Mouse (Mus musculus) limb, embryonic 11.5 days (tissue): ENCODE measurements around the gene Tenm2. TPM values are rescaled to one million over a fixed set of nuclear protein-coding genes. Genes with fewer than 3 reads are reported as not detected.

Source experiments
- ATAC-seq: fragments of 200-750 bp; cut with Nextera tagmentation; 2 replicates; pipeline ENCODE4 v1.8.0; 2017; ENCODE audit warnings: low read depth; ENCODE audit not compliant: insufficient number of reproducible peaks, low FRiP score, low TSS enrichment
- DNase-seq: peaks from one replicate; pipeline ENCODE4 v3.0.0-alpha.2; 2015; ENCODE audit warnings: low spot score
- H3K27ac ChIP-seq: fragments of 300-500 bp; sonication (generic); replicated peaks from 2 replicates; pipeline ENCODE4 v1.5.1; 2014; ENCODE audit warnings: low read depth, mild to moderate bottlenecking, low read length
- H3K27me3 ChIP-seq: fragments of 300-500 bp; sonication (generic); 2 replicates; pipeline ENCODE4 v1.6.1; 2014; ENCODE audit warnings: mild to moderate bottlenecking, low read length, mixed read lengths; ENCODE audit not compliant: control insufficient read depth, insufficient read depth
- H3K36me3 ChIP-seq: fragments of 300-500 bp; sonication (generic); 2 replicates; pipeline ENCODE4 v1.6.1; 2014; ENCODE audit warnings: mild to moderate bottlenecking, low read length, moderate library complexity, mixed read lengths; ENCODE audit not compliant: control insufficient read depth, insufficient read depth
- H3K4me1 ChIP-seq: fragments of 300-500 bp; sonication (generic); 2 replicates; pipeline ENCODE4 v1.6.1; 2014; ENCODE audit warnings: low read length, mixed read lengths; ENCODE audit not compliant: control insufficient read depth, insufficient read depth
- H3K4me2 ChIP-seq: fragments of 300-500 bp; sonication (generic); 2 replicates; pipeline ENCODE4 v1.6.1; 2014; ENCODE audit warnings: low read depth, mild to moderate bottlenecking, moderate library complexity; ENCODE audit not compliant: severe bottlenecking
- H3K4me3 ChIP-seq: fragments of 300-500 bp; sonication (generic); 2 replicates; pipeline ENCODE4 v1.5.1; 2014; ENCODE audit warnings: low read depth, low read length
- H3K9ac ChIP-seq: fragments of 300-500 bp; sonication (generic); 2 replicates; pipeline ENCODE4 v1.6.1; 2014; ENCODE audit warnings: mild to moderate bottlenecking, low read length
- H3K9me3 ChIP-seq: fragments of 300-500 bp; sonication (generic); 2 replicates; pipeline ENCODE4 v1.6.1; 2016; ENCODE audit warnings: low read length; ENCODE audit not compliant: control insufficient read depth
- WGBS: fragments of 180-500 bp; shearing (Covaris S2); extraction: QIAGEN DNeasy Blood & Tissue Kit; methylation state at CpG from one replicate; pipeline ENCODE4 v1.1.7; 2014; 5-methylcytosine and 5-hydroxymethylcytosine counted together
- polyA plus RNA-seq: library from polyadenylated mRNA; unstranded; fragments of >200 nt; fragmentation: Nextera tagmentation; extraction: Ambion mirVana; gene quantifications from 2 replicates; pipeline ENCODE4 v1.2.1, GENCODE M21; 2014

The Tenm2 gene
- polyA plus RNA-seq, 1 experiment from 2014 or later: 0.44 TPM

DNA sequence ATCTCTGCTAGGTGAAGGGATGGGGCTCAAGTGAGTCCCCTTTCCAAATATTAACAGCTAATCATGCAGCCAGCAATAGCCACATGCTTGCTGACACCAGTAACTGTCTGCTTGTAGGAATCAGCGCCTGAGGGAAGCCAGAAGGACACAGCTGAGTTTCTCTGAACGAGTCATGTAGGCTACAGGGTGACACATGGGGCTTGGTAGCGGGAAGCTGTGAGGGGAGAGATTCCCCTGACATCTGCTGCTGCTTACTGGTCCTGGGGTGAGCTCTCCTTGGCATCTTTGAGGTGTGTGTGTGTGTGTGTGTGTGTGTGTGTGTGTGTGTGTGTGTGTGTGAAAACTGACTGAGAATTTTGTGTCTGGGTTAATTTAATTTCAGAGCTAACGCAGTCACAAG, 708.3 kb downstream of the Tenm2 start:
- Histone ChIP-seq H3K4me2 (no peak overlapping the region), H3K27me3 (no peaks in the 10 kb centered on the region), H3K4me1 (no peaks in the 10 kb centered on the region), H3K36me3 (no peaks in the 10 kb centered on the region), H3K4me3 (no peak overlapping the region), H3K27ac (no peak overlapping the region), H3K9me3 (no peaks in the 10 kb centered on the region), H3K9ac (no peak overlapping the region)
- no peak for ATAC-seq
- WGBS: 66% methylated on average over 4 of the region's 4 CpGs
- no peak for DNase-seq

DNA sequence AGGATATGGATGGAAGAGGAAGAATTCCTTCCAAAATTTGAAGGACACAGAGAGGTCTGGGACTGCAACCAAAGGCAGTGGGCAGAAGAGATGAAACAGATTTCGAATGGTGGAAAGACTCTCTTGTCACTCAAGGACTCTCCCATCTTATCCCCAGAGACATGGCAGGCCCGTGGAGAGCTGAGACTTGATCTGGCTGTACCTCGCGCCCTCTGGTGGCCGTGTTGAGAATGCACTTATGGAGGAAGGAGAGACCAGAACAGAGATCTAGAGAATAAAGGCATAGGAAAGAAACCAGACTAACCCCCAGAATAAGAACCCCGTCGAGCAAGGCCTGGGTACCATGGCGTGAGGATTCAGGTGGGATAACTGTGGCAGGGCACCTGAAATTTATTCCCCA, 709.4 kb downstream of the Tenm2 start:
- Histone ChIP-seq H3K4me2 (no peak overlapping the region), H3K9ac (no peak overlapping the region), H3K27me3 (no peaks in the 10 kb centered on the region), H3K36me3 (no peaks in the 10 kb centered on the region), H3K9me3 (no peaks in the 10 kb centered on the region), H3K4me1 (no peaks in the 10 kb centered on the region), H3K4me3 (no peak overlapping the region), H3K27ac (no peak overlapping the region)
- DNase-seq: peak; percentile 92
- ATAC-seq: no peak
- 14% methylated on average over 8 of the region's 8 CpGs for WGBS

DNA sequence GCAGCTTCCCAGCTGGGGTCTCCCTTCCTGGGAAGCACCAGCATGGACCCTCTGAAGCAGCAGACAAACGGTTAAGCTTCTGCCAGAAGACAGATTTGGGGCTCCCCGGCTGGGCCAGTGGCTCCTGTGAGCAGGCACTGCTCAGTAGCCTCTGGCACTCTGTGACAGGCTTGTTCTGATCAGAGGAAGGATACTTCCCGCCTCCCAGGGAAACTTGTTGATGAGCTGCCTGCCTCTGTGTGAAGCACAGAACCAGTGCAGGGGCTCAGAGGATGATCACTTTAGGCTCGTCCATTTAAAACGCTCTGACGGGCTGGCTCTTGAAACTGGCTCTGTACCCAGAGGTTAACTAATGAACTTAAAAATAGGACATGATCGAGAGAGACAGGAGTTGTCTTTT, 723.3 kb downstream of the Tenm2 start:
- DNase-seq (no peak), ATAC-seq (no peak)
- Histone ChIP-seq H3K9me3 (no peaks in the 10 kb centered on the region), H3K4me2 (no peak overlapping the region), H3K9ac (no peak overlapping the region), H3K36me3 (no peaks in the 10 kb centered on the region), H3K27me3 (no peaks in the 10 kb centered on the region), H3K4me3 (no peak overlapping the region), H3K4me1 (0 out of 2 replicates have a peak, but pooled peaks cover 2% of the 10 kb centered on the region), H3K27ac (no peak overlapping the region)
- WGBS: 42% methylated on average over 7 of the region's 7 CpGs

DNA sequence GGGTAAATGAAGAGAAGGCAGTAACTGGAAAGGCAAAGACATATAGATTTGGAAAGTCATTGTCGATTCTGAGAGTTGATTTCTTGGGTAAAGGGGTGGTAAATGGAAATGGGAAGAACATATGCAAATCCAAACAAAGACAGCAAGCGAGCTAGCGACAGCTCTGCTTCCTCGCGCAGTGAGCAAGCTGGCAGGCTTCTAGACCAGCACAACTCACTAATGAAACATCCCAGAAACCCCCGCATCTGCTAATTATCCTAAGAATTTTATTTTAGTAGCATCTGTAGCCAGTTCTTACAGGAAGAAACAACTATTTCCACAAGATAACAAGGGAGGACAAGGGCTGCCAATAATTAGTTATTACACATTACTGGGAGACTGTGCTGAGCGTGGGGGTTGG, 727.5 kb downstream of the Tenm2 start:
- no peak overlapping the region for H3K4me2 ChIP-seq
- no peaks in the 10 kb centered on the region for H3K36me3 ChIP-seq
- no peak overlapping the region for H3K9ac ChIP-seq
- H3K4me3 ChIP-seq: no peak overlapping the region
- no peak overlapping the region for H3K27ac ChIP-seq
- ATAC-seq: no peak
- 75% methylated on average over 7 of the region's 7 CpGs for WGBS
- DNase-seq: no peak
- no peaks in the 10 kb centered on the region for H3K9me3 ChIP-seq
- H3K27me3 ChIP-seq: no peaks in the 10 kb centered on the region
- 0 out of 2 replicates have a peak, but pooled peaks cover 2% of the 10 kb centered on the region for H3K4me1 ChIP-seq

DNA sequence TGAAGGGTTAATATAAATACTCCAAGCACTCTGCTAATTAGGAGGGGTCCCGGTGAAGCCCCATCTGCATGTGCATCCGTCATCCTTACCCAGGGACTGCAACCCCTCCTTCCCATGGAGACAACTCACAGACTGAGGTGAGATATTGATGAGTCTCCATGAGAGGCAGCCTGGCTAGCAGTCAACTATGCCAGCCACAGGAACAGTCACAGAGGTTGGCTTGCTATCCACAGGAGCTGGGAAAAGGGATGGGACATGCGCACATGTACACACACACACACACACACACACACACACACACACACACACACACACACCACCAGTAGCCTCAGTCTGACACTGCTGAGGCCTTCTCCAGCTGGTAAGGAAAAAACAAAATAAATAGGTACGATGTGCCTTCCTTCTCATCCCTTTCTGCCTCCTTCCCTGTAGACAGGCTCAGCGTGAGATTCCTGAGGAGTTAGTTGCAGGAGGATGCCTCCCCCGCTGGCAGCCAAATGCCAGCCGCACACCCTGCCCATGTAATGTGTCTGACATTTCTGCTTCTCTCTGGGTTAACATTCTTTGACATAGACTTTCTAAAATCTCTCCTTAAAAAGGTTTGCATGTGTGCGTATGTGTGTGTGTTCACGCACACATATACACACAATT, 740.7 kb downstream of the Tenm2 start:
- 68% methylated on average over 9 of the region's 9 CpGs for WGBS
- Histone ChIP-seq H3K4me1 (no peaks in the 10 kb centered on the region), H3K4me2 (no peak overlapping the region), H3K27ac (no peak overlapping the region), H3K9ac (no peak overlapping the region), H3K4me3 (no peak overlapping the region), H3K9me3 (no peaks in the 10 kb centered on the region), H3K27me3 (no peaks in the 10 kb centered on the region), H3K36me3 (no peaks in the 10 kb centered on the region)
- ATAC-seq (no peak), DNase-seq (no peak)

DNA sequence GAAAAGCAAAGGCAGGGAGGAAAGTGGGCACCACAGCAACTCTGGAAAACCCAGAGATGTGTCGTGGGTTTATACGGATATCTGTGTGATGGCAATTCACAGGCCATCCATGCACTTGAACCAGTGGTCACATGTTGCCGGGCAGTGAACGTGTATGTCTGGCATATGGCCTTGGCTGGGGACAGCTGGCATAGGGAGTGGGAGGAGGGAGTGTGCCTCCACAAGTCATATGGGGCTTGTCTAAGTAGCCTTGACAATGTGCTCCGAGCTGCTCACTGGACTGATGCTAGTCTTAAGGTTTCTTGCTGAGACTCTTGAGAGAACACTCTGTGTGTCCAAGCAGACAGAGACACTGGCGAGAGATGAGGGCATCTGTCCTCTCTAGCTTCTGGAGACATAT, 743.5 kb downstream of the Tenm2 start:
- Histone ChIP-seq H3K9me3 (no peaks in the 10 kb centered on the region), H3K36me3 (no peaks in the 10 kb centered on the region), H3K27ac (no peak overlapping the region), H3K27me3 (no peaks in the 10 kb centered on the region), H3K9ac (no peak overlapping the region), H3K4me3 (no peak overlapping the region), H3K4me1 (no peaks in the 10 kb centered on the region), H3K4me2 (no peak overlapping the region)
- DNase-seq (no peak), ATAC-seq (no peak)
- WGBS: 90% methylated on average over 6 of the region's 6 CpGs

DNA sequence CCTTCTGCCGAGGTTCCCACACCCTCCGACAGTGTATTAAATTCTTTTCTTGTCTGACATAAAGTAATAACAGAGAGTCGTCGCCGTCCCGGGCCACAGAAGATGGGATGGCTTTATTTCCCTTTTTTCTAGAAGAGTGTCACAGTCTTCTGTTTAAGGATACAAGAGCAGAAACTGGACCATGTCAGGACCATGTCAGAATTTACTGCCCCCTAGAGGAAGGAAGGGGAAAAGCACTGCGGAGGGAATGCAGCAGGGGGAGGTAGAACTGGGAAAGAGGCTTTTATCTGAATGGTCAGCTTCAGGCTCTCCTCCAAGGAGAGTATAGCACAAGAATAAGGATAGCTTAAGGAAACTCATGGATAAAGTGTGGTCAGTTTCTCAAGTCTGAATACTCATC, 745.7 kb downstream of the Tenm2 start:
- WGBS: 62% methylated on average over 7 of the region's 7 CpGs
- peak; percentile 56 for DNase-seq
- H3K9me3 ChIP-seq: no peaks in the 10 kb centered on the region

DNA sequence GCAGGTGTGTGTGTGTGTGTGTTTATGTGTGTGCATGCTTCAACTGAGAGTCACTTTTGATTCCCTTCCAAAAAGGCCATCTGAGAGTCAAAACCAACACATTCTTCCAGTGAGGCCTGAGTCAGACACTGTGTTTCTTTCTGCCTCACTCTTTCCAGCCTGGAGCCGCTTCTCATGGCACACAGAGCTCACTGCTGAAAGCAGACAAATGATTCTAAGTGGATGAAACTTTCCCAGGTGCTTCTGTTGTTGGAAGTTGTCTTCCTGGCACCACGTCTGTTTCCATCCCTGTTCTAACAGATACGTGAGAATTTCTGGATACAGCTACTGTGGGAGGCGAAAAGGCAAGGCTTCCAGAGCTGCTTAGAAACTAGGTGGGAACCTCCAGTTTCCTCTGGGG, 747.1 kb downstream of the Tenm2 start:
- Histone ChIP-seq H3K4me2 (no peak overlapping the region), H3K4me1 (no peaks in the 10 kb centered on the region), H3K4me3 (no peak overlapping the region), H3K9me3 (no peaks in the 10 kb centered on the region), H3K27me3 (no peaks in the 10 kb centered on the region), H3K9ac (no peak overlapping the region), H3K27ac (no peak overlapping the region), H3K36me3 (no peaks in the 10 kb centered on the region)
- ATAC-seq (no peak), DNase-seq (no peak)
- 79% methylated on average over 4 of the region's 4 CpGs for WGBS

More for the DNA sequence above, 745.7 kb downstream of the Tenm2 start:
- no peak overlapping the region for H3K27ac ChIP-seq
- H3K27me3 ChIP-seq: no peaks in the 10 kb centered on the region
- H3K4me3 ChIP-seq: no peak overlapping the region
- H3K4me1 ChIP-seq: no peaks in the 10 kb centered on the region
- no peak overlapping the region for H3K4me2 ChIP-seq
- H3K9ac ChIP-seq: no peak overlapping the region
- no peaks in the 10 kb centered on the region for H3K36me3 ChIP-seq
- ATAC-seq: no peak

DNA sequence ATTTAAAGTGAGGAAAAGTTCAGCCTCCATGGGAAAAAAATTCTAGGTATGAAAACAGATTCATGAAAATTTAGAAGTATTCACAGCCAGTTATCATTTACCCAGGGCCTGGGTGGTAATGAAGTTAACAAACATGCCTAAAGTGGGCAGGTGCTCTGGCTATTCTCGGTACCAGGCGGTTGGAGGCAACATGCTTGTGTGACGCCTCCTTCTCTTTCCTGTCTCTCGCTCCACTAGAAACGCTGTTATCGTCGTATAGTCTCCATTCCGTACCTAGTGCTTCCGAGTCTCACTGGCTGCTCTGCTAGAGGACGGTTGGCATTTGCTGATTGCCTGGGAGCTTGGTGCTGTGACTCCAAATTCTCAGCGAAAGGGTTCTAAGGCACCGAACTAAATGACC, 749.7 kb downstream of the Tenm2 start:
- no peak for ATAC-seq
- DNase-seq: no peak
- Histone ChIP-seq H3K4me2 (no peak overlapping the region), H3K9ac (no peak overlapping the region), H3K27me3 (no peaks in the 10 kb centered on the region), H3K9me3 (no peaks in the 10 kb centered on the region), H3K27ac (no peak overlapping the region), H3K4me3 (no peak overlapping the region), H3K4me1 (no peaks in the 10 kb centered on the region), H3K36me3 (no peaks in the 10 kb centered on the region)
- WGBS: 73% methylated on average over 12 of the region's 12 CpGs
